Mouse (Mus musculus): ENCODE data around the gene Smyd4.

- TF ChIP-seq POLR2A (IDR thresholded peaks at IDR 0.05; ENCODE audit: insufficient read depth, low read depth, low read length) (no peak), CTCF (IDR thresholded peaks at IDR 0.05; ENCODE audit: insufficient read depth, low read depth, low read length) (no peak)
Measured at GRCm38 (mm10) chr11:75399411-75399841, 51.2 kb downstream of the Smyd4 start.
